In the genomic region with DNA sequence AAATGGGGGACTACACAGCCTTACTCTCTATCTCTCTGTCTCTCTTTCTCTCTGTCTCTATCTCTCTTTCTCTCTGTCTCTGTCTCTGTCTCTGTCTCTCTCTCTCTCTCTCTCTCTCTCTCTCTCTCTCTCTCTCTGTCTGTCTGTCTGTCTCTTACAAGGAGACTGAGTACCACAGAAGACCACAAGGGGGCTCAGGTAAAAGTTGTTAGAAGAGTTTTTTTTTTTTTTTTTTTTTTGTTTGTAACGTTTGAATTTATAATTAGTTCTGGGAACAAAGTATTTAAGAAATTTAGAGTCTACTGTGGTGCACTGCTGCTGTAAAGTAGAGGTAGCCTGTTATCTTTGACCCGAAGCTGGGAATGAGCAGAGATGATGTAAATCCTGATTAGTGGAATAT, we compare ENCODE assay signal across 29 mouse cellular contexts.
DNase-seq lines count a peak whose midpoint lies in the region; TF ChIP-seq lines count a peak whose summit lies in the region.
"Had no signal": no experiment of that assay in that cellular context is flagged by ENCODE, and none has a peak within 500 bp of the region (broad histone marks: within the 10 kb centered on the region; RNA-seq: fewer than 3 reads in every experiment).

No protein-coding gene starts in this region.

- H3K4me3 ChIP-seq in layer of hippocampus, adult 2 months = no peak overlapping the region
- H3K4me3 ChIP-seq in CH12.LX (replicated peaks in 1 of 3; ENCODE audit: low read depth in 2 of 3, low read length in 2 of 3, poor library complexity in 1 of 3) = no peak overlapping the region
- no peak overlapping the region for H3K4me3 ChIP-seq in ES-E14 (ENCODE audit: insufficient read depth in 1 of 2, low read depth in 1 of 2, low read length in 2 of 2, poor library complexity in 1 of 2, severe bottlenecking in 1 of 2)
- H3K4me3 ChIP-seq: embryonic facial prominence, embryonic 10.5 days; embryonic facial prominence, embryonic 13.5 days; erythroblast, embryonic 14.5 days; forebrain, embryonic 12.5 days; forebrain, embryonic 15.5 days; heart, embryonic 12.5 days; heart, embryonic 15.5 days had no signal

- no peak for TF ChIP-seq EP300 in CH12.LX (IDR thresholded peaks at IDR 0.05; ENCODE audit: low read length)

- H3K9me3 ChIP-seq in CH12.LX (replicated peaks; ENCODE audit: low read length) (no peaks in the 10 kb centered on the region), ES-E14 (ENCODE audit: control insufficient read depth, insufficient read depth, low read depth, low read length) (no peaks in the 10 kb centered on the region)
- H3K9me3 ChIP-seq: embryonic facial prominence, embryonic 10.5 days; embryonic facial prominence, embryonic 13.5 days; forebrain, embryonic 12.5 days; forebrain, embryonic 15.5 days; G1E; heart, embryonic 12.5 days; heart, embryonic 15.5 days had no signal

- H3K79me2 ChIP-seq in CH12.LX (replicated peaks; ENCODE audit: control insufficient read depth, extremely low read depth, insufficient read depth, poor library complexity, severe bottlenecking) = no peaks in the 10 kb centered on the region

- H3K4me1 ChIP-seq in CH12.LX (ENCODE audit: control insufficient read depth in 1 of 2, insufficient read depth in 2 of 2) (peaks cover 0 to 4% of the 10 kb centered on the region in 2 experiments; a peak in 1 of 4 replicates), ES-E14 (ENCODE audit: control insufficient read depth in 2 of 2, insufficient read depth in 2 of 2, low read length in 2 of 2, poor library complexity in 1 of 2) (no peaks in the 10 kb centered on the region)
- H3K4me1 ChIP-seq: embryonic facial prominence, embryonic 10.5 days; embryonic facial prominence, embryonic 13.5 days; forebrain, embryonic 12.5 days; forebrain, embryonic 15.5 days; heart, embryonic 12.5 days; heart, embryonic 15.5 days had no signal

- no peak overlapping the region for H3K4me2 ChIP-seq in CH12.LX (ENCODE audit: insufficient read depth, low read depth, poor library complexity, severe bottlenecking)
- H3K4me2 ChIP-seq: embryonic facial prominence, embryonic 13.5 days; forebrain, embryonic 12.5 days; forebrain, embryonic 15.5 days; heart, embryonic 12.5 days; heart, embryonic 15.5 days; hindbrain, embryonic 14.5 days had no signal

- TF ChIP-seq RAD21 in CH12.LX (IDR thresholded peaks at IDR 0.05; ENCODE audit: low read depth, low read length) = no peak

- H3K9ac ChIP-seq in CH12.LX (ENCODE audit: insufficient read depth, low read depth) = no peak overlapping the region
- H3K9ac ChIP-seq in ES-E14 (ENCODE audit: insufficient read depth, low read depth, low read length, poor library complexity, severe bottlenecking) = no peak overlapping the region
- H3K9ac ChIP-seq: embryonic facial prominence, embryonic 13.5 days; forebrain, embryonic 12.5 days; forebrain, embryonic 15.5 days; heart, embryonic 12.5 days; heart, embryonic 15.5 days; hindbrain, embryonic 14.5 days had no signal

- dilution Hi-C loops in CH12.LX (cut with MboI; ENCODE audit: extremely low pct_ligation_motif_present, extremely low pct_unique_long_range_greater_than_20kb, low sequenced_read_pairs) = no loop called here

- TF ChIP-seq POLR2A in CH12.LX (IDR thresholded peaks at IDR 0.05; ENCODE audit: low read depth, low read length) = no peak

- H3K27me3 ChIP-seq in CH12.LX (replicated peaks) = no peaks in the 10 kb centered on the region
- H3K27me3 ChIP-seq: embryonic facial prominence, embryonic 13.5 days; forebrain, embryonic 12.5 days; forebrain, embryonic 15.5 days; heart, embryonic 12.5 days; heart, embryonic 15.5 days; Patski had no signal

- DNase-seq in layer of hippocampus, adult 2 months (ENCODE audit: low spot score in 2 of 2) = no peak
- no peak for DNase-seq in layer of hippocampus, postnatal 25 days (ENCODE audit: extremely low spot score in 1 of 2, low spot score in 1 of 2)
- peak; percentile 17 for DNase-seq in CH12.LX (ENCODE audit: extremely low read depth)
- peak; percentile 6 for DNase-seq in ES-E14 (ENCODE audit: low read depth, low spot score)
- DNase-seq in spleen, postnatal 36 days (ENCODE audit: low spot score in 2 of 2) = no peak
- DNase-seq in frontal cortex, postnatal 36 days (ENCODE audit: low spot score in 2 of 2) = no peak
- DNase-seq: adrenal gland, adult 8-10 months; adrenal gland, postnatal 25 days; B cell, adult 2 months; cerebellum, adult 11-12 months; cerebellum, adult 8-10 months; cerebellum, postnatal 10 days; cerebellum, postnatal 36 days; embryo, embryonic 11 days; gastrocnemius, postnatal 14 days; heart, adult 11 months; heart, postnatal 10 days; heart, postnatal 4 days had no signal

- H3K36me3 ChIP-seq in CH12.LX (replicated peaks in 1 of 2; ENCODE audit: control insufficient read depth in 1 of 2, insufficient read depth in 1 of 2, low read length in 1 of 2) = no peaks in the 10 kb centered on the region
- no peaks in the 10 kb centered on the region for H3K36me3 ChIP-seq in ES-E14 (ENCODE audit: control insufficient read depth, insufficient read depth, low read length, poor library complexity, severe bottlenecking)
- H3K36me3 ChIP-seq: embryonic facial prominence, embryonic 10.5 days; embryonic facial prominence, embryonic 13.5 days; forebrain, embryonic 12.5 days; forebrain, embryonic 15.5 days; G1E; heart, embryonic 12.5 days; heart, embryonic 15.5 days had no signal

- in situ Hi-C loops in CH12.LX (cut with MboI; ENCODE audit: low pct_ligation_motif_present, low pct_unique_long_range_greater_than_20kb, low sequenced_read_pairs) = no loop called here
- in situ Hi-C loops in ES-E14 (cut with MboI; ENCODE audit: low sequenced_read_pairs in 2 of 2, unreplicated experiment in 2 of 2) = no loop called here

- peak; percentile 27; the same call in 1 of the 2 replicates for TF ChIP-seq CTCF in layer of hippocampus, adult 2 months (conservative IDR thresholded peaks at IDR 0.05)
- TF ChIP-seq CTCF in CH12.LX (conservative IDR thresholded peaks at IDR 0.05 in 1 of 2, IDR thresholded peaks at IDR 0.05 in 1 of 2; ENCODE audit: low read depth in 2 of 2, low read length in 2 of 2) = no peak

- H3K27ac ChIP-seq in layer of hippocampus, adult 2 months = no peak overlapping the region
- no peak overlapping the region for H3K27ac ChIP-seq in CH12.LX (ENCODE audit: insufficient read depth, low read depth)
- H3K27ac ChIP-seq in ES-E14 (ENCODE audit: insufficient read depth, low read depth, low read length, poor library complexity, severe bottlenecking) = no peak overlapping the region
- H3K27ac ChIP-seq: embryonic facial prominence, embryonic 10.5 days; embryonic facial prominence, embryonic 13.5 days; forebrain, embryonic 12.5 days; forebrain, embryonic 15.5 days; heart, embryonic 15.5 days; hindbrain, embryonic 14.5 days; hindbrain, postnatal 0 days had no signal

TF ChIP-seq in CH12.LX, 34 proteins besides CTCF, POLR2A, EP300 and RAD21:
- TF ChIP-seq MYC (IDR thresholded peaks at IDR 0.05; ENCODE audit: low read depth, low read length) (no peak), MEF2A (IDR thresholded peaks at IDR 0.05; ENCODE audit: borderline replicate concordance, low read depth, low read length) (no peak), SMC3 (IDR thresholded peaks at IDR 0.05; ENCODE audit: low read depth, low read length) (peak; percentile 5; the same call in 1 of the 2 replicates), ZNF384 (IDR thresholded peaks at IDR 0.05; ENCODE audit: low read depth, low read length) (peak; percentile 81)

TF ChIP-seq in ES-E14, 5 proteins besides CTCF, POLR2A, EP300 and RAD21:
- TF ChIP-seq ZNF384 (IDR thresholded peaks at IDR 0.05; ENCODE audit: low read depth, low read length) (peak; percentile 85), ZC3H11A (IDR thresholded peaks at IDR 0.05; ENCODE audit: borderline replicate concordance, low read depth, low read length) (no peak)

Comparison
In these comparisons a context has a peak if more than half of its experiments do, and no peak if none do; other contexts are left out.
1. DNase-seq: peak in CH12.LX (single experiment) and ES-E14 (single experiment); none in layer of hippocampus, adult 2 months (0 of 2), layer of hippocampus, postnatal 25 days (0 of 2), spleen, postnatal 36 days (0 of 2) and frontal cortex, postnatal 36 days (0 of 2).